Mouse (Mus musculus) heart, embryonic 14.5 days (tissue): ENCODE data around the gene Gm12216. TPM values are rescaled to one million over a fixed set of nuclear protein-coding genes. Genes with fewer than 3 reads are reported as not detected.

ENCODE experiments used
- ATAC-seq: fragments of 200-750 bp; cut with Nextera tagmentation; 2 replicates; pipeline ENCODE4 v1.8.0; 2017; ENCODE audit warnings: low read depth, moderate TSS enrichment; ENCODE audit not compliant: insufficient number of reproducible peaks, insufficient read depth, low FRiP score
- H3K27ac ChIP-seq, 2 experiments: fragments of 200-500 bp in 1 of 2; fragments of 300-500 bp in 1 of 2; sonication (generic) in 1 of 2; replicated peaks in 1 of 2; 2 replicates each; pipeline ENCODE4 v1.5.1; 2012 to 2014; ENCODE audit warnings: low read depth in 2 of 2, low read length in 2 of 2, control low read depth in 1 of 2, mild to moderate bottlenecking in 1 of 2, mixed read lengths in 1 of 2; ENCODE audit not compliant: control insufficient read depth in 1 of 2, insufficient read depth in 1 of 2
- H3K27me3 ChIP-seq: fragments of 300-500 bp; sonication (generic); 2 replicates; pipeline ENCODE4 v1.6.1; 2014; ENCODE audit warnings: mild to moderate bottlenecking, low read length, control low read depth; ENCODE audit not compliant: control insufficient read depth, insufficient read depth
- H3K36me3 ChIP-seq: fragments of 300-500 bp; sonication (generic); 2 replicates; pipeline ENCODE4 v1.6.1; 2014; ENCODE audit warnings: mild to moderate bottlenecking, control low read depth, low read length, mixed read lengths; ENCODE audit not compliant: control insufficient read depth, insufficient read depth
- H3K4me1 ChIP-seq, 2 experiments: fragments of 200-500 bp in 1 of 2; fragments of 300-500 bp in 1 of 2; sonication (generic) in 1 of 2; 2 replicates each; pipeline ENCODE4 v1.6.1; 2012 to 2014; ENCODE audit warnings: low read length in 2 of 2, control low read depth in 1 of 2, mixed read lengths in 1 of 2; ENCODE audit not compliant: control insufficient read depth in 2 of 2, insufficient read depth in 2 of 2
- H3K4me2 ChIP-seq: fragments of 300-500 bp; sonication (generic); 2 replicates; pipeline ENCODE4 v1.6.1; 2014; ENCODE audit warnings: mild to moderate bottlenecking, low read length
- H3K4me3 ChIP-seq, 2 experiments: fragments of 200-500 bp in 1 of 2; fragments of 300-500 bp in 1 of 2; sonication (generic) in 1 of 2; 2 replicates each; pipeline ENCODE4 v1.5.1; 2012 to 2014; ENCODE audit warnings: low read length in 2 of 2, mild to moderate bottlenecking in 2 of 2, control low read depth in 1 of 2, low read depth in 1 of 2, moderate library complexity in 1 of 2; ENCODE audit not compliant: control insufficient read depth in 1 of 2, insufficient read depth in 1 of 2
- H3K9ac ChIP-seq: fragments of 300-500 bp; sonication (generic); 2 replicates; pipeline ENCODE4 v1.6.1; 2014; ENCODE audit warnings: mild to moderate bottlenecking, low read length
- H3K9me3 ChIP-seq: fragments of 300-500 bp; sonication (generic); 2 replicates; pipeline ENCODE4 v1.6.1; 2016; ENCODE audit warnings: low read length, control low read depth; ENCODE audit not compliant: control insufficient read depth
- WGBS: fragments of 180-500 bp; shearing (Covaris S2); extraction: QIAGEN DNeasy Blood & Tissue Kit; methylation state at CpG from one replicate; pipeline ENCODE4 v1.1.7; 2014; 5-methylcytosine and 5-hydroxymethylcytosine counted together
- polyA plus RNA-seq: library from polyadenylated mRNA; unstranded; fragments of >200 nt; fragmentation: Nextera tagmentation; extraction: Ambion mirVana; gene quantifications from 2 replicates; pipeline ENCODE4 v1.2.1, GENCODE M21; 2014

Gm12216 gene
- polyA plus RNA-seq, 1 experiment from 2014 or later: 0.30 TPM

- Histone ChIP-seq H3K4me1 (no peaks in the 10 kb centered on the region), H3K4me3 (no peak overlapping the region), H3K27me3 (no peaks in the 10 kb centered on the region), H3K4me2 (no peak overlapping the region), H3K9me3 (no peaks in the 10 kb centered on the region), H3K27ac (no peak overlapping the region), H3K36me3 (no peaks in the 10 kb centered on the region), H3K9ac (no peak overlapping the region)
- ATAC-seq: no peak
- WGBS: 86% methylated on average over 6 of the region's 6 CpGs
Measured at GRCm38 (mm10) chr11:53819511-53819910, 39.5 kb downstream of the Gm12216 start.

GRCm38 (mm10) chr11:53818794-53819193 lies 40.3 kb downstream of the Gm12216 start:
- H3K9me3 ChIP-seq: no peaks in the 10 kb centered on the region
- ATAC-seq: no peak
- H3K27me3 ChIP-seq: no peaks in the 10 kb centered on the region
- no peaks in the 10 kb centered on the region for H3K4me1 ChIP-seq
- H3K4me2 ChIP-seq: no peak overlapping the region
- 53% methylated on average over 6 of the region's 6 CpGs for WGBS
- no peak overlapping the region for H3K9ac ChIP-seq
- no peak overlapping the region for H3K4me3 ChIP-seq
- H3K27ac ChIP-seq: no peak overlapping the region
- no peaks in the 10 kb centered on the region for H3K36me3 ChIP-seq

- no peaks in the 10 kb centered on the region for H3K9me3 ChIP-seq
Measured at GRCm38 (mm10) chr11:53816841-53817375, 42.1 kb downstream of the Gm12216 start.

GRCm38 (mm10) chr11:53814810-53815209 lies 44.2 kb downstream of the Gm12216 start:
- Histone ChIP-seq H3K9me3 (no peaks in the 10 kb centered on the region), H3K27me3 (no peaks in the 10 kb centered on the region), H3K9ac (no peak overlapping the region), H3K4me1 (no peaks in the 10 kb centered on the region; a peak in 1 of 4 replicates), H3K4me3 (no peak overlapping the region), H3K27ac (no peak overlapping the region), H3K4me2 (no peak overlapping the region), H3K36me3 (no peaks in the 10 kb centered on the region)
- no peak for ATAC-seq
- 43% methylated on average over 3 of the region's 3 CpGs for WGBS

More at GRCm38 (mm10) chr11:53816841-53817375, 42.1 kb downstream of the Gm12216 start:
- no peaks in the 10 kb centered on the region for H3K4me1 ChIP-seq
- 82% methylated on average over 5 of the region's 5 CpGs for WGBS
- H3K36me3 ChIP-seq: no peaks in the 10 kb centered on the region
- no peak overlapping the region for H3K9ac ChIP-seq
- no peak overlapping the region for H3K27ac ChIP-seq
- H3K27me3 ChIP-seq: no peaks in the 10 kb centered on the region
- H3K4me3 ChIP-seq: no peak overlapping the region
- no peak overlapping the region for H3K4me2 ChIP-seq
- ATAC-seq: no peak

- WGBS: 76% methylated on average over 16 of the region's 16 CpGs
- Histone ChIP-seq H3K27ac (no peak overlapping the region), H3K4me2 (no peak overlapping the region)
Measured at GRCm38 (mm10) chr11:53813001-53813868, 45.8 kb downstream of the Gm12216 start.

GRCm38 (mm10) chr11:53811312-53811711 lies 47.7 kb downstream of the Gm12216 start:
- WGBS: 80% methylated on average over 3 of the region's 3 CpGs
- H3K4me3 ChIP-seq: no peak overlapping the region
- no peaks in the 10 kb centered on the region for H3K36me3 ChIP-seq
- H3K4me2 ChIP-seq: no peak overlapping the region
- H3K4me1 ChIP-seq: no peaks in the 10 kb centered on the region; a peak in 1 of 4 replicates
- no peak overlapping the region for H3K9ac ChIP-seq
- no peak overlapping the region for H3K27ac ChIP-seq
- no peaks in the 10 kb centered on the region for H3K9me3 ChIP-seq
- ATAC-seq: no peak
- H3K27me3 ChIP-seq: no peaks in the 10 kb centered on the region

More at GRCm38 (mm10) chr11:53813001-53813868, 45.8 kb downstream of the Gm12216 start:
- Histone ChIP-seq H3K9me3 (no peaks in the 10 kb centered on the region), H3K4me3 (no peak overlapping the region), H3K27me3 (no peaks in the 10 kb centered on the region), H3K36me3 (no peaks in the 10 kb centered on the region), H3K9ac (no peak overlapping the region), H3K4me1 (no peaks in the 10 kb centered on the region; a peak in 1 of 4 replicates)
- ATAC-seq: no peak

GRCm38 (mm10) chr11:53810749-53811148 lies 48.3 kb downstream of the Gm12216 start:
- no peak for ATAC-seq
- peaks cover 0 to 2% of the 10 kb centered on the region in 2 experiments; a peak in 2 of 4 replicates for H3K4me1 ChIP-seq
- H3K36me3 ChIP-seq: no peaks in the 10 kb centered on the region
- no peaks in the 10 kb centered on the region for H3K9me3 ChIP-seq
- WGBS: 20% methylated on average over 2 of the region's 2 CpGs
- H3K27ac ChIP-seq: no peak overlapping the region
- H3K4me2 ChIP-seq: no peak overlapping the region
- H3K4me3 ChIP-seq: no peak overlapping the region
- H3K9ac ChIP-seq: no peak overlapping the region
- no peaks in the 10 kb centered on the region for H3K27me3 ChIP-seq
